Mouse (Mus musculus): ENCODE data around the gene Anapc11. TPM values are rescaled to one million over a fixed set of nuclear protein-coding genes. Genes with fewer than 3 reads are reported as not detected.

Anapc11 gene
- total and polyA plus RNA-seq, 3 experiments = 57.0 to 145 (median 108) TPM

- TF ChIP-seq HCFC1 (IDR thresholded peaks at IDR 0.05; ENCODE audit: low read depth, low read length) (peak; percentile 44), NRF1 (IDR thresholded peaks at IDR 0.05; ENCODE audit: low read depth, low read length) (peak; percentile 51; the same call in 1 of the 2 replicates), EP300 (IDR thresholded peaks at IDR 0.05; ENCODE audit: low read length) (no peak), ELF1 (IDR thresholded peaks at IDR 0.05; ENCODE audit: low read depth, low read length) (no peak), MYC (IDR thresholded peaks at IDR 0.05; ENCODE audit: low read depth, low read length) (peak; percentile 51; the same call in 1 of the 2 replicates), MAX (IDR thresholded peaks at IDR 0.05; ENCODE audit: low read length) (peak; percentile 56; the same call in 1 of the 2 replicates), CTCF (conservative IDR thresholded peaks at IDR 0.05 in 1 of 2, IDR thresholded peaks at IDR 0.05 in 1 of 2; ENCODE audit: low read depth in 2 of 2, low read length in 2 of 2) (peak in 1 of 2 experiments; percentile 14; a peak in 1 of 4 replicates), SIN3A (IDR thresholded peaks at IDR 0.05; ENCODE audit: low read length) (0 out of 2 replicates have a peak, but pooled peaks have one; percentile 36), JUND (conservative IDR thresholded peaks at IDR 0.05; ENCODE audit: low read depth, low read length) (no peak), ZNF384 (IDR thresholded peaks at IDR 0.05; ENCODE audit: low read depth, low read length) (no peak), POLR2A (IDR thresholded peaks at IDR 0.05; ENCODE audit: low read depth, low read length) (peak; percentile 58; the same call in 1 of the 2 replicates), MEF2A (IDR thresholded peaks at IDR 0.05; ENCODE audit: borderline replicate concordance, low read depth, low read length) (0 out of 2 replicates have a peak, but pooled peaks have one; percentile 6), ZMIZ1 (IDR thresholded peaks at IDR 0.05; ENCODE audit: low read depth, low read length) (peak; percentile 2; the same call in 1 of the 2 replicates), MAFK (IDR thresholded peaks at IDR 0.05; ENCODE audit: insufficient replicate concordance, low read length) (peak; percentile 93), ETS1 (conservative IDR thresholded peaks at IDR 0.05; ENCODE audit: low read depth, low read length) (peak; percentile 50; the same call in 1 of the 2 replicates), MXI1 (IDR thresholded peaks at IDR 0.05; ENCODE audit: low read depth, low read length) (peak; percentile 78), TCF12 (IDR thresholded peaks at IDR 0.05; ENCODE audit: low read depth, low read length) (peak; percentile 48; the same call in 1 of the 2 replicates)
- DNase-seq (ENCODE audit: extremely low read depth) = peak; percentile 72
- Histone ChIP-seq H3K27me3 (replicated peaks) (no peaks in the 10 kb centered on the region), H3K79me2 (replicated peaks; ENCODE audit: control insufficient read depth, extremely low read depth, insufficient read depth, poor library complexity, severe bottlenecking) (peaks cover 39% of the 10 kb centered on the region), H3K4me3 (replicated peaks in 1 of 3; ENCODE audit: low read depth in 2 of 3, low read length in 2 of 3, poor library complexity in 1 of 3) (peak overlapping the region; percentile 74 to 93 (median 83)), H3K36me3 (replicated peaks in 1 of 2; ENCODE audit: control insufficient read depth in 1 of 2, insufficient read depth in 1 of 2, low read length in 1 of 2) (peaks cover 11 to 28% of the 10 kb centered on the region in 2 experiments), H3K9ac (ENCODE audit: insufficient read depth, low read depth) (peak overlapping the region; percentile 96), H3K4me2 (ENCODE audit: insufficient read depth, low read depth, poor library complexity, severe bottlenecking) (peak overlapping the region; percentile 87), H3K4me1 (ENCODE audit: control insufficient read depth in 1 of 2, insufficient read depth in 2 of 2) (peaks cover 22 to 45% of the 10 kb centered on the region in 2 experiments), H3K9me3 (replicated peaks; ENCODE audit: low read length) (no peaks in the 10 kb centered on the region), H3K27ac (ENCODE audit: insufficient read depth, low read depth) (peak overlapping the region; percentile 71)
- dilution Hi-C loops (cut with MboI; ENCODE audit: extremely low pct_ligation_motif_present, extremely low pct_unique_long_range_greater_than_20kb, low sequenced_read_pairs) = no loop called here
- in situ Hi-C loops (cut with MboI; ENCODE audit: low pct_ligation_motif_present, low pct_unique_long_range_greater_than_20kb, low sequenced_read_pairs) = no loop called here
Measured at GRCm38 (mm10) chr11:120632559-120633519, 34.6 kb downstream of the Anapc11 start.

All from CH12.LX (cell line).